Mouse (Mus musculus) lung, adult 18-20 months (tissue): Measurements from ENCODE around the gene Sprn.
"Not testable (repeated sequence)": the region's sequence is repeated elsewhere in the genome, so short reads cannot be mapped to it uniquely, and the experiment has no call there.

ENCODE experiments used
- DNase-seq, 2 experiments: peaks; one replicate each; pipeline ENCODE4 v3.0.0; 2022; ENCODE audit warnings: mixed read lengths in 2 of 2

Gene Sprn

GRCm38 (mm10) chr7:140141350-140141749 is 13.3 kb downstream of the Sprn start:
- peak; percentile 69 to 83 for DNase-seq

GRCm38 (mm10) chr7:140138021-140138310 is 16.7 kb downstream of the Sprn start:
- no peak for DNase-seq

- peak; percentile 94 to 95 for DNase-seq
Measured at GRCm38 (mm10) chr7:140137135-140138020, 17.3 kb downstream of the Sprn start, which contains the start of gene Mtg1. Gene Mtg1, plus strand, starts transcription at chr7:140137564.

- no peak for DNase-seq
Measured at GRCm38 (mm10) chr7:140135106-140135770, 19.4 kb downstream of the Sprn start.

- DNase-seq: not testable (repeated sequence)
Measured at GRCm38 (mm10) chr7:140134033-140134432, 20.6 kb downstream of the Sprn start.

GRCm38 (mm10) chr7:140132184-140132583 is 22.5 kb downstream of the Sprn start:
- not testable (repeated sequence) for DNase-seq

- no peak for DNase-seq
Measured at GRCm38 (mm10) chr7:140127911-140128310, 26.8 kb downstream of the Sprn start.

GRCm38 (mm10) chr7:140126934-140127333 is 27.7 kb downstream of the Sprn start:
- peak in 1 of 2 experiments; percentile 13 for DNase-seq

GRCm38 (mm10) chr7:140126022-140126350 is 28.7 kb downstream of the Sprn start:
- no peak for DNase-seq

- peak; percentile 96 to 97 for DNase-seq
Measured at GRCm38 (mm10) chr7:140125278-140126021, 29.2 kb downstream of the Sprn start.

- no peak for DNase-seq
Measured at GRCm38 (mm10) chr7:140124382-140124781, 30.3 kb downstream of the Sprn start.

GRCm38 (mm10) chr7:140122765-140123164 is 31.9 kb downstream of the Sprn start:
- no peak for DNase-seq

- DNase-seq: no peak
Measured at GRCm38 (mm10) chr7:140121338-140121910, 33.3 kb downstream of the Sprn start.

GRCm38 (mm10) chr7:140120484-140120883 is 34.2 kb downstream of the Sprn start:
- DNase-seq: no peak

GRCm38 (mm10) chr7:140116329-140117054 is 38.2 kb downstream of the Sprn start, which contains the start of gene Echs1:
Gene Echs1, minus strand, starts transcription at chr7:140116476.
- DNase-seq: peak; percentile 96 to 97

- DNase-seq: peak; percentile 83 to 86
Measured at GRCm38 (mm10) chr7:140115583-140116328, 38.9 kb downstream of the Sprn start, which contains the start of gene Paox. Gene Paox, plus strand, starts transcription at chr7:140115799.

- DNase-seq: peak; percentile 41 to 61
Measured at GRCm38 (mm10) chr7:140111943-140112342, 42.7 kb downstream of the Sprn start.

GRCm38 (mm10) chr7:140104009-140104408 is 50.7 kb downstream of the Sprn start:
- DNase-seq: no peak

- peak; percentile 89 to 92 for DNase-seq
Measured at GRCm38 (mm10) chr7:140101993-140102860, 52.5 kb downstream of the Sprn start, which contains the start of gene Fuom. Gene Fuom, minus strand, starts transcription at chr7:140102441.

GRCm38 (mm10) chr7:140101498-140101897 is 53.2 kb downstream of the Sprn start:
- DNase-seq: no peak
